Mouse (Mus musculus) 3134 (cell line): Measurements from ENCODE around the gene 4930519G04Rik.
"Not testable (repeated sequence)": the region's sequence is repeated elsewhere in the genome, so short reads cannot be mapped to it uniquely, and the experiment has no call there.

Experiments
- DNase-seq: peaks from one replicate; pipeline ENCODE4 v3.0.0-alpha.2; 2011; ENCODE audit warnings: low spot score; ENCODE audit not compliant: insufficient read length; ENCODE audit errors: extremely low read depth

Gene 4930519G04Rik

DNA sequence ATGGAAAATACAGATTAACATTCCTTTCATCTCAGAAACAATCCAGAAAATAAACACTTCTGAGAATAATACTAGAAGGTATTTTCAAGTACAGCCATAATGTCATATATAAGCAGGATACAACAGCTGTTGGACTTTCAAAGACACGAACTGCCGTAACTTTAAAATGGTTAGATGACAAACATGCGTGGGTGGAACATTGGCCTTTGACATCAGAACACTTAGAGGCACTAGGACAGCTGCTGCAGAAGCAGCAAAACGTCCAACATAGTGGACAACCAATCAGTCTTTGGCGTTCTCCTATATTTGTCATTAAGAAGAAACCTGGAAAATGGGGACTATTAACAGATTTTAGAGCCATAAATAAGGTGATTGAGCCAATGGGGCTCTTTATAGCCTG lies 13.0 kb upstream of the 4930519G04Rik start:
- DNase-seq: not testable (repeated sequence)

- not testable (repeated sequence) for DNase-seq
Measured at GRCm38 (mm10) chr5:114842155-114842554, 11.3 kb upstream of the 4930519G04Rik start.

- no peak for DNase-seq
Measured at GRCm38 (mm10) chr5:114842674-114843073, 10.8 kb upstream of the 4930519G04Rik start.

GRCm38 (mm10) chr5:114844371-114844770 lies 9.1 kb upstream of the 4930519G04Rik start:
- DNase-seq: not testable (repeated sequence)

DNA sequence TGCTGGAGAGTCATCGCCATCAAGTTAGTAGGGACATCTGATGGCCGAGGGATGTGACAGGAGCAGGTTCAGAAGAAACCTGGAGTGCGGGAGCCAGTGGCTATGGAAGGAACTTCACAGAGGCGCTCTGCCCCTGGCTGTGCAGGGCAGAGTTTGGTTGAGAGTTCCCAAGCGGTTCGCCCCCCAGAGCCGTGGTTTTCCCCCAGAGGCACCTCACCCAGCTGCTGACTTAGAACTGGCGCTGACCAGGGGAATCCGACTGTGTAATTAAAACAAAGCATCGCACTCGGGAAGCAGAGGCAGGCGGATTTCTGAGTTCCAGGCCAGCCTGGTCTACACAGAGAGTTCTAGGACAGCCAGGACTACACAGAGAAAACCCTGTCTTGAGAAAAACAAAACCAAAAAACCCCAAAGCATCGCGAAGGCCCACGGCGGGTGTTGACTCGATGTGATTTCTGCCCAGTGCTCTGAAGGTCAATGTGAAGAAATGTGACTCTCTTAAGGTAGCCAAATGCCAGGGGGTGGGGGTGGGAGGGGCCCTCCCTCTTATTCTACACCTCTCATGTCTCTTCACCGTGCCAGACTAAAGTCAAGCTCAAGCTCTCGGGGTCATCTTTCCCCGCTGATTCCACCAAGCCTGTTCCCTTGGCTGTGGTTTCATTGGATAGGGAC lies 1.8 kb upstream of the 4930519G04Rik start:
- no peak for DNase-seq

DNA sequence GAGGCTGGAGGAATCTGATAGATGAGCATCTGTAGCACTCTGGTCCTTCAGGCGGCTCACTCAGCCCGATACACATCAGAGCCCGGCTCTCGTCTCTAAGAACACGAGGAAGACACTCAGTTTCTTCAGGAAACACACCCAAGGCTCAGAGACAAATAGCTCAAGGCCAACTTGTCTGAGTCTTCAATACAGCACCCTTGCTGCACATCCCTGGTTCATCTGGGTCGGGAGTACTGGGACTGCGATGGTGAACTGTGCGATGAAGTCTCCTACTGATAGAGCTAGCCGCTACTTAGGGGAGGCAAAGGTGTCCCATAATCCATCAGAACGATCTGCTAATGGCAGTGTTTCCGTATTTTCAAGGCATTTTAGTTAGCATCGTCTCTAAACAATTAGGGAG lies 5.1 kb downstream of the 4930519G04Rik start, which contains the start of gene Gm9936:
TSS of gene Gm9936 (minus strand) at position 101 of the 400 bp plus-strand sequence.
- no peak for DNase-seq

DNA sequence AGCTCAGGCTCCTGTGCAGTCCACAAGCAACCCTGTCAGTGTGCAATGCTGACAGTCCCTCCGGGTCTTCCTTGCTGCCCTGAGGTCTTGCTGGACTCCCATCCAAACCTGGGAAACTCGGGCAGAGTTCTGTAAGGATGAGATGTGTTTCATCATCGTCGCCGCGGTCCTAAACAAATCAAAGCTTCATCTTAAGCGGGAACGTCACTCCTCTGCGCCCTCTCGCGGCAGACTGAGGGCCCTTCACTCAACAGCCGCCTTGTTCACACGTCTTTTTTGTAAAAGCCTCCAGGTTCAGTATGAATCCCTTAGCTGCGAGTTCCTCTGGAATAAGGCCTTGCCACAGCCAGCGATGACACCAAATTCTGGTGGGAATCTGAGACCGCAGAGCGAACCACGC lies 5.8 kb downstream of the 4930519G04Rik start:
- DNase-seq: peak; percentile 58

- no peak for DNase-seq
Measured at GRCm38 (mm10) chr5:114861730-114862129, 8.3 kb downstream of the 4930519G04Rik start.

- DNase-seq: no peak
Measured at GRCm38 (mm10) chr5:114864813-114865212, 11.3 kb downstream of the 4930519G04Rik start.

- no peak for DNase-seq
Measured at GRCm38 (mm10) chr5:114865279-114865678, 11.8 kb downstream of the 4930519G04Rik start.

DNA sequence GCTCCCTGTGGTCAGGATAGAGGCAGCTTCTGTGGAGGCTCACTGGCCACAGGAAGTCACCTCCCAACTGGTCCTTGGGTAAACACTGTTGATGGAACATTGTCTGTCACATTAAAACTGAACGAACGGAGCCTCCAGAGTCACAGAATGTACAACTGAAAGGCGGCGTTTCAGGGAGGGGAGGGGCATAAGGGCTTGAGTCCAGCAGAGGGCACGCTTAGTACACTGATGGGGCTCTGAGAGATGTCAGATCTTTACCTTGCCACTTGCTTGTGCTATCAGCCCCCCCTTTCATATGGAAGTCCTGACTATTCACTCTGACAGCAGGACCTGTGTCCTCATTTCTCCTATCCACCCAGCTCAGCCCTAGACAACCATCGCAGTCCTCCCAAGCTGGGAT lies 22.4 kb downstream of the 4930519G04Rik start:
- DNase-seq: no peak

DNA sequence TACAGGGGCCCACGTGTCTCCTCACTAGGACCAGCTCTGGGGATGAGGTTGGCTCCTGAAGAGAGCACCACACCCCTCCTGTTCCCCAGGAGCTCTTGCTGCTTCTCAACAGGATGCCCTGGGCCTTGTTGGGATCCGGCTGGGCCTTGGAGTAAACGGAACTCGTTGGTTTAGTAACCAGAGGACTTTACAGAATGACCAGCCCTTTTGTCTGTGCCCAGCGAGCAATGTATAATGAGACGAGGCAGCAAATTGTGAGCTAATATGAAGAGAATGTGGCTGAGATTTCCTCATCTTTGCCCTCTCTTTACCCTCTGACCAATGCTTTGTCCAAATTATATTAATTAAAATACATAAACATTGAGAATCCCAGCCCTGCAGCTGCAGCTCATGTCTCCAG lies 22.9 kb downstream of the 4930519G04Rik start:
- DNase-seq: no peak

DNA sequence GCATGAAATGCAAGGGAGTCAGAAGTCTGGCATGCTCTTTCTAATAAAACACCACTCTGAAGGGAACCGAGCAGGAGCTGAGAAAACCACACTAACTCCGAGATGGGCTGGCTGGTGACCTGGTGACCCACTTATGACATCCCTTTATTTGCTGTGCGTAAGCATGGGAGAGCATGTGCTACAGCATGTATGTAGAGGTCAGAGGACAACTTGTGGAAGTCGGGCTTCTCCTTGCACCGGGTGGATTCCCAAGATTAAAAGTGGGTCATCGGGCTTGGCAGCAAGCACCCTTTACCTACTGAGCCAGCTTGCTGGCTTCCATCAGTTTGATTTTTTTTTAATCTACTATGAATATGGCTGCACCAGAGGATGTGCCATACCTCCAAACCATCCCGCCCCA lies 24.0 kb downstream of the 4930519G04Rik start:
- no peak for DNase-seq

DNA sequence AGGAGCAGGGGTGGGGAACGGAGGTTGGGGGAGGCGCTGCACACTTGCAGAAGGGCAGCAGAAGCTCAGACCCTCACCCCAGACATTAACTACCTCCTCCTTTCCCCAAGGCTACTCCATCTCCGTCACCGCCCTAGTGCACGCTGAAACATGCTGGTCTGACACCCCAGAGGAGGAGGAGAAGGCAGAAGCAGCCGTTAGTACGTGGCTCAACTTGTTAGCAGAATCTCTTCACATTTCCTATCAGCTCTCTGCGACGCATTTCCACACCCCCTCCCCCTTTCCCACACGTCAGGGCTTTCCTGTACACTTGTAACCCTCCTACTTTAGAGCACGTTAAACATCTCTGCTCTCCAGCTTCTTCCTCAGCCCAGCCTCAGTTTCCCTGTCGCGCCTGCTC lies 25.9 kb downstream of the 4930519G04Rik start:
- no peak for DNase-seq

DNA sequence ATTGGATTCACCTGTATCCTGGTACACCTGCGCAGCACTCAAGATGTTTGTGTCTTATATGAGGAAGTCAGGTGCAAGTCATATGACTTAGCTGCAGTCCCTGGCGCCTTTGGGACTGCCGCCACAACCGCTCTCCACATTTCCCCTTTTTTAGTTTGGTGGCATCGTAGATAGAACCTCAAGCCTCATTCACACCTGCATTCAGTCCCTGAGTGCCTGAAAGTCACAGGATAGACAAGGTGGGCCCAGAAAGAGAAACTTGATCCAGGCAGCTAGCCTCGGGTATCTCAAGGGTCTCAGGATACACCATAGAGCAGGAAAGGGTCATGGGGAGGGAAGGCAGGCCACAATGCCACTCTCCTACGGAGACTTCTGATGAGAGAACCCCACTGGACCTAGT lies 28.9 kb downstream of the 4930519G04Rik start:
- DNase-seq: not testable (repeated sequence)

GRCm38 (mm10) chr5:114883022-114883421 lies 29.6 kb downstream of the 4930519G04Rik start:
- DNase-seq: no peak

DNA sequence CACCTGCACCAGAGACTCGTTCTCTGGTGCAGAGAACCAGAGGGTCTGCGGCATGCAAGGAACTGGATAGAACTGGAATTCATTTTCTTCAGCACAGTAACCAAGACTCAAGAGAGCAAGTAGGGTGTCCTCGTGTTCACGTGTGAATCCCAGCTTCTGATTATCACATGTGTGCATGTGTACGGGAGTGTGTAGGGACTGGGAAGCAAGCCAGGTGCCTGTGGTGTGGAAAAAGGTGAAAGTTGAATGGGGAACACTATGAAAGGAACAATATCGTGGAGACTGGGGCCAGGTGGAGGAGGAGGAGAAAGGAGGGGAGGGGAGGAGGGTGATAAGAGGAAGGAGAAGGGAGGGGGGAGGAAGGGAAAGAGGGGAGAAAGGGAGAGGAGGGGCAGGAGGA lies 33.3 kb downstream of the 4930519G04Rik start:
- DNase-seq: no peak

DNA sequence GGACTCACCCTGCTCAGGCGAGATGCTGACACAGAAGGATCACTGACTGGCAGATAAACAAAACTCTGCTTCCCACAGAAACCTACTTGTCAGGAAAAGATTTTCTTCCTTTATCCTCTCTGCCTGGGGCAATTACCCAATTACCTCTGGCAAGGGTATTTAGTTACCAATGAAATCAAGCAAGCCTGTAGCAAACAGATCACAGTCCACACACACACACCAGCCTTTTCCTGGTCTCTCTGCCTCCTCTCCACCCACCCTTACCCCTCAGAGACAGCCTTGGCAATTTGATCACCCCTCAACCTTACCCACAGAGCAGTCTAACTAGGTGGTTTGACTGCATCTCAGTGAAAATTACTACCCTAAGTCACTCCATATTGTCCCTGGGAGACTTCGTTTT lies 35.5 kb downstream of the 4930519G04Rik start:
- DNase-seq: no peak

DNA sequence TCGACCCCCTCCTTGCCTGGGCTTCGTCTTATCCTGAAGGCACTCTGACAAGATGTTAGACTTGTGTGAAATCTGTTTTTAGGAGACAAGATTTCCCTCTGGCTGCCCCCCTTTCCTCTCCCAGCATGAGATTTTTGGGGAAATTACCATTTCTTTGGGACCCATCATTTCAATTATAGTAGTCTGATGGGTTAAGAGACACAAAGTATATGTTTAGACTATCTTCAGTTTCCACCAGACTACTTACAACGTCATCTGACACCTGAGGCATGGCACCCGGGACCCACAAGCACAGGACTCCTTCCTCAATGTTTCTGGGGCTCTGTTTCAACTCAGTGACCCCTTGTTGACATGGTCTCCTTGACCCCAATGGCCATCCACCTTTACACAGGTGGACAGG lies 42.1 kb downstream of the 4930519G04Rik start:
- no peak for DNase-seq

DNA sequence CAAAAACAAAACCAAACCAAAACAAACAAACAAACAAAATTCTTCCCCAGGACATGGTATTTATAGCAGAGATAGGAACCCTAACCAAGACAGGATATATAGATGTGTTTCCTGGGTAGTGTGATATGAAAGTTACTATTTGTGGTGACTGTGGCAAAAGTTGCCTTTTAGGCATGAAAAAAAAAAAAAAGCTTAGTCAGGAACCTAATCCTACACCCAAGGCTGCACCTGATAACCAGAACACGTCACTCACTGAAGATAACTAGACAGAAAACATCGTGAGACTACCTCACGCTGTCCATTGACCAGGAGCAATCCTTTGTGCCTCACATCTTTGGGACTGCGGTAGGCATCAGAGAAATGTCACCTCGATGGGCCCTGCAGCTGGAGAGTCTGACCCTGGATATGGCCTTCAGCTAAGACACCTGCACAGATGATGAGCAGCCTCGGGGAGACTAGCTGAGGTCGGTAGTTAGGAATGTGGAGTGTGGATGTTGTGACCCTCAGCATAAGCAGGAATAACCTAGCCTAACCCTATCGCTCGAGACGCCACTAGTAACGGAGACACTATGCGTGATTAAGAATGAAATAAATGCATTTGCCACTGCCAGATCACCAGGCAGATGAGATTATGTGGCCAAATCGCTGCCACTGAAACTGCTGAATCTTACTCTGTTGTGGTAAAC lies 43.4 kb downstream of the 4930519G04Rik start, which contains the start of gene Oasl2:
TSS of gene Oasl2 (plus strand) at position 249 of the 686 bp plus-strand sequence.
- DNase-seq: no peak

GRCm38 (mm10) chr5:114897374-114897793 lies 43.9 kb downstream of the 4930519G04Rik start:
- peak; percentile 17 for DNase-seq

GRCm38 (mm10) chr5:114898857-114899256 lies 45.4 kb downstream of the 4930519G04Rik start:
- DNase-seq: no peak
